Mouse (Mus musculus) CD4-positive helper T cell, adult 2 months (primary cell): ENCODE measurements at regions not wholly inside any gene's neighbourhood (a gene's known extent, or its start where the extent isn't known, plus 50 kb on each side); places are given as distances from the start of the nearest gene placed in this dataset.
"Not testable (repeated sequence)": the region's sequence is repeated elsewhere in the genome, so short reads cannot be mapped to it uniquely, and the experiment has no call there.

Experiments
- DNase-seq: peaks from one replicate; pipeline ENCODE4 v3.0.0-alpha.2; 2012; ENCODE audit warnings: low read depth, missing footprints, low spot score

- DNase-seq, result not testable (repeated sequence)
These were observed 74.4 kb upstream of the Oxtr start for GRCm38 (mm10) chr6:112564119-112564518.

GRCm38 (mm10) chr6:112563659-112564058, 73.9 kb upstream of the Oxtr start:
- DNase-seq, result not testable (repeated sequence)

DNA sequence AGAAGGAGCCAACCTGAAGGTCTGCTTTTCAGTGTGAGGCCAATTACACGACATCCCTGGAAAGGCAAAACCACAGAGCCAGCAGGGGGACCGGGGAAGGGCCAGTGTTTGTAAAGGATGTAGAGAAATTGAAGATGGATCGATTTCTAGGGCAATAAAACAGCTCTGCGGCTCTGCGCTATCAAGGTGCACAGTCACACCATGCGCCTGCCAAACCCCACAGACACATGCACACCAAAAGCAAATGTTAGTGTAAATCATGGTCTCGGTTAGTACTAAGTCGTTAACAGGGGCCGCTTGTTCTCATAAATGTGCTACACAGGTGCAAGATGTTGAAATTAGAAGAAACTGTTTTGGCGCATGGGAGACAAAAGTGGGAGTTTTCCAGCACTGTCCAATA, 72.3 kb upstream of the Oxtr start:
- no peak for DNase-seq

- no peak for DNase-seq
These were observed 71.8 kb upstream of the Oxtr start for GRCm38 (mm10) chr6:112561568-112561967.

- DNase-seq, result no peak
These were observed 69.8 kb upstream of the Oxtr start for GRCm38 (mm10) chr6:112559549-112559948.

GRCm38 (mm10) chr6:112557516-112557915, 67.8 kb upstream of the Oxtr start:
- DNase-seq, result no peak

DNA sequence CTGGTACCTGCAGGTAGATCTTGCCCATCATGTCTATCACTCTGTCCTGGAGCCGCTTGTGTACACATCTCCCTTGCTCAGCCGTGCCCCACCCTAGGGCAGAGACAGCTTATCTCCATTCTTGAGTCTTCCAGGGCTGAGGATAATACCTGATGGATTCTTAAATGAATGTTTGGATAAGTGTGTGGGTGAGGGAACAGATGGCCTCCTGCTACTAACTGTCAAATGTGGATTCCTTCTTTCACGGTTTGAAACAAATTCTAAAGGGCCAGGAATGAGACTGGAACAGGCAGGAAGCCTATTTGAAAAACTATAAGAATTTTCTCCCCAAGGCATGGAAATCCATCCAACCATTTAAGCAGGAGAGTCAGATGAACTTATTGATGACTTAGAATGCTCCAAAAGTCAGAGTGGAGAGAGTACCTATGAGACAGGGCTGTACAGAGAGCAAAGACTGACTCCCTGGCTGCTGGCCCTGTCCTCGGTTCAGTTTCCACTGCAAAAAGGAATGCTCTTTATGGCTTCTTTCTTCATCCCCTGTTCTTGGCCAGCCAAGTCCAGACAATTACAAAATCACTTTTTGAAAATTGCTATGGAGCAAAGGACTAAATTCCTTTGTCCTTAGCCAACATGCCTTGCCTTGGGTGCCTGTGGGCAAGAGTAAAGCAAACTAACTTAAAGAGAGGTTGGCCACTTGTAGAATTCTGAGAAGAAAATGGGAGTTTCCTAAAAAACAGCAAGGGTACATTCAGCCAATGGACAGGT, 66.8 kb upstream of the Oxtr start:
- no peak for DNase-seq

GRCm38 (mm10) chr6:112554091-112554490, 64.3 kb upstream of the Oxtr start:
- DNase-seq, result no peak

DNA sequence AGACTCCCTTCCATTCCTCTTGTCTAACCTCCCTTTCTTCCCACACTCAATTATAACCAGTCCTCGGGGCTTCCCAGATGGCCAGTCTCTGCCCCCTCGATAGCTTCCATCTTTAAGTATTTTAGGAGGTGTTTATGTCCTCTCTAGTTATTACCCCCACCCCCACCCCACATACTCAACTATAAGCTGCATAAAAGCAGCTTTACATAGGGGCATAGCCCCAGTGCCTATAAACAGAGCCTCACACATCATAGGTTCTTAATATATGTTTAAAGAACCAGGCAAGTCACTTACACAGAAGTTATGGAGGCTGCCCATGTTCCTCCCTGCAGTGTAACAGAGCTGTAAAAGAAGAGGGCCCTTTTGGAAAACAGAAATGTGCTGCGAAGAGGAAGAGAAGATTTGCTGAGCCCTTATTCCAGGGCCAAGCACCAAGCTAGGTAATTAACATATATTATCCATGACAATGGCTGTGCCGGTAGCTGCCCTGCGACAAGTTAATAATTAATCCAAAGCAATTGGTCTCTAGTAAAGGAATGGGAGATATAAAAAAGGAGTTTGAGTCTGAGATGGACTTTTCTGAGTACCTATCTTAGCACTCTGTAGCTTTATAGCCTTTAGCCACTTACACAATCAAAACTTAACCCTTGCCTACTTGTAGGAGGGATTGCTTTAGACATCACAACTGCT, 63.6 kb upstream of the Oxtr start:
- DNase-seq, result no peak

- DNase-seq, result no peak
These were observed 62.8 kb upstream of the Oxtr start for GRCm38 (mm10) chr6:112552560-112552959.

GRCm38 (mm10) chr6:112551298-112551697, 61.6 kb upstream of the Oxtr start:
- DNase-seq, result no peak

- DNase-seq, result peak; percentile 34
These were observed 57.5 kb upstream of the Oxtr start for GRCm38 (mm10) chr6:112547251-112547650.

- DNase-seq, result no peak
These were observed 56.3 kb upstream of the Oxtr start for GRCm38 (mm10) chr6:112546033-112546432.

- no peak for DNase-seq
These were observed 54.6 kb upstream of the Oxtr start for GRCm38 (mm10) chr6:112544315-112544714.

DNA sequence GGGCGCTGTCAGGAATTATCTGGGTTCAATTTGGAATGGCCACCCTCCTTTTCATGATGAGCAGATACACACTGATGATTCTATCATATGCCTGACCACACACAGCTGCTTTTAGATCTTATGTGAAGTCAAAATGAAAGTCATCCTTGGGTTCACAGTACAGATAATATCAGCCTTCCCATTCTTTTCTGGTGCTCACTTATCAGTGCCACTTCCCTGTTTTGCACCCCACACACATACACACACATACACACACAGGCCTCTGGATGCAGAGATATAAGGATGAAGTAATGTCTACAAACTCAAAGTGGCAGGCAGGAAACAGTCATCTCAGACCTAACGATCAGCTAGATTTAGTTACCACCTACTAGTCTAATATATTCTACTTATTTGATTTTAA, 52.9 kb upstream of the Oxtr start:
- no peak for DNase-seq
